Mouse (Mus musculus): ENCODE measurements at regions not wholly inside any gene's neighbourhood (a gene's known extent, or its start where the extent isn't known, plus 50 kb on each side); places are given as distances from the start of the nearest gene placed in this dataset.

GRCm38 (mm10) chr1:60655206-60655605 is 61.4 kb upstream of the Cd28 start (continued):
- TF ChIP-seq SIN3A (IDR thresholded peaks at IDR 0.05; ENCODE audit: low read length) = no peak

GRCm38 (mm10) chr1:60652570-60653011 is 64.0 kb upstream of the Cd28 start:
- H3K4me1 ChIP-seq (ENCODE audit: control insufficient read depth in 1 of 2, insufficient read depth in 2 of 2, low read length in 2 of 2) = no peaks in the 10 kb centered on the region
- TF ChIP-seq MEF2A (IDR thresholded peaks at IDR 0.05; ENCODE audit: extremely low read depth, insufficient replicate concordance, low read depth, low read length, poor library complexity, severe bottlenecking) (no peak), ELF1 (IDR thresholded peaks at IDR 0.05; ENCODE audit: low read depth, low read length) (no peak), CHD2 (IDR thresholded peaks at IDR 0.05; ENCODE audit: low read length) (no peak), MAFK (IDR thresholded peaks at IDR 0.05; ENCODE audit: borderline replicate concordance, low read depth, low read length) (no peak), RCOR1 (IDR thresholded peaks at IDR 0.05; ENCODE audit: low read depth, low read length) (no peak), RAD21 (IDR thresholded peaks at IDR 0.05; ENCODE audit: low read depth, low read length) (no peak), EP300 (IDR thresholded peaks at IDR 0.05; ENCODE audit: low read depth in 1 of 2, low read length in 2 of 2) (no peak)
- H3K36me3 ChIP-seq (ENCODE audit: control insufficient read depth in 1 of 2, insufficient read depth in 2 of 2, low read length in 2 of 2) = no peaks in the 10 kb centered on the region
- no peak overlapping the region for H3K9ac ChIP-seq (ENCODE audit: control insufficient read depth, low read depth, low read length, poor library complexity, severe bottlenecking)
- H3K4me3 ChIP-seq (ENCODE audit: control insufficient read depth in 1 of 2, insufficient read depth in 1 of 2, low read depth in 2 of 2, low read length in 2 of 2) = no peak overlapping the region
- no peak overlapping the region for H3K27ac ChIP-seq (ENCODE audit: control insufficient read depth, low read depth, low read length)
- DNase-seq (ENCODE audit: low read depth, low spot score) = no peak
- no peaks in the 10 kb centered on the region for H3K79me2 ChIP-seq (ENCODE audit: control insufficient read depth, insufficient read depth, low read length, poor library complexity)
- H3K9me3 ChIP-seq (replicated peaks; ENCODE audit: insufficient read depth, low read length) = no peaks in the 10 kb centered on the region
- H3K27me3 ChIP-seq (ENCODE audit: control insufficient read depth in 1 of 2, insufficient read depth in 2 of 2, low read length in 2 of 2) = no peaks in the 10 kb centered on the region

GRCm38 (mm10) chr1:60650158-60650557 is 66.4 kb upstream of the Cd28 start:
- Histone ChIP-seq H3K4me3 (ENCODE audit: control insufficient read depth in 1 of 2, insufficient read depth in 1 of 2, low read depth in 2 of 2, low read length in 2 of 2) (no peak overlapping the region), H3K79me2 (ENCODE audit: control insufficient read depth, insufficient read depth, low read length, poor library complexity) (no peaks in the 10 kb centered on the region), H3K27me3 (ENCODE audit: control insufficient read depth in 1 of 2, insufficient read depth in 2 of 2, low read length in 2 of 2) (no peaks in the 10 kb centered on the region), H3K9ac (ENCODE audit: control insufficient read depth, low read depth, low read length, poor library complexity, severe bottlenecking) (no peak overlapping the region), H3K4me1 (ENCODE audit: control insufficient read depth in 1 of 2, insufficient read depth in 2 of 2, low read length in 2 of 2) (no peaks in the 10 kb centered on the region), H3K36me3 (ENCODE audit: control insufficient read depth in 1 of 2, insufficient read depth in 2 of 2, low read length in 2 of 2) (no peaks in the 10 kb centered on the region), H3K9me3 (replicated peaks; ENCODE audit: insufficient read depth, low read length) (no peaks in the 10 kb centered on the region), H3K27ac (ENCODE audit: control insufficient read depth, low read depth, low read length) (no peak overlapping the region)
- TF ChIP-seq GATA1 (IDR thresholded peaks at IDR 0.05; ENCODE audit: low read depth, low read length) (no peak), USF2 (IDR thresholded peaks at IDR 0.05; ENCODE audit: borderline replicate concordance in 1 of 2, insufficient read depth in 1 of 2, low read depth in 1 of 2, low read length in 2 of 2) (no peak), CHD2 (IDR thresholded peaks at IDR 0.05; ENCODE audit: low read length) (no peak)
- no peak for DNase-seq (ENCODE audit: low read depth, low spot score)

GRCm38 (mm10) chr1:60649303-60649850 is 67.2 kb upstream of the Cd28 start:
- no peak for DNase-seq (ENCODE audit: low read depth, low spot score)
- H3K4me1 ChIP-seq (ENCODE audit: control insufficient read depth in 1 of 2, insufficient read depth in 2 of 2, low read length in 2 of 2) = no peaks in the 10 kb centered on the region
- no peak overlapping the region for H3K9ac ChIP-seq (ENCODE audit: control insufficient read depth, low read depth, low read length, poor library complexity, severe bottlenecking)
- H3K4me3 ChIP-seq (ENCODE audit: control insufficient read depth in 1 of 2, insufficient read depth in 1 of 2, low read depth in 2 of 2, low read length in 2 of 2) = no peak overlapping the region
- no peaks in the 10 kb centered on the region for H3K9me3 ChIP-seq (replicated peaks; ENCODE audit: insufficient read depth, low read length)
- no peaks in the 10 kb centered on the region for H3K27me3 ChIP-seq (ENCODE audit: control insufficient read depth in 1 of 2, insufficient read depth in 2 of 2, low read length in 2 of 2)
- H3K36me3 ChIP-seq (ENCODE audit: control insufficient read depth in 1 of 2, insufficient read depth in 2 of 2, low read length in 2 of 2) = no peaks in the 10 kb centered on the region
- H3K79me2 ChIP-seq (ENCODE audit: control insufficient read depth, insufficient read depth, low read length, poor library complexity) = no peaks in the 10 kb centered on the region
- no peak overlapping the region for H3K27ac ChIP-seq (ENCODE audit: control insufficient read depth, low read depth, low read length)
- TF ChIP-seq MEF2A (IDR thresholded peaks at IDR 0.05; ENCODE audit: extremely low read depth, insufficient replicate concordance, low read depth, low read length, poor library complexity, severe bottlenecking) = no peak
- no peak for TF ChIP-seq CHD2 (IDR thresholded peaks at IDR 0.05; ENCODE audit: low read length)
